Mouse (Mus musculus) MEL (cell line): ENCODE results near the gene Ccdc158. TPM values are rescaled to one million over a fixed set of nuclear protein-coding genes. Genes with fewer than 3 reads are reported as not detected.

Experiments
- DNase-seq: peaks from one replicate; pipeline ENCODE4 v3.0.0; 2011; ENCODE audit warnings: low read depth, low spot score
- H3K27ac ChIP-seq: 2 replicates; pipeline ENCODE4 v1.5.1; 2012; ENCODE audit warnings: low read depth, mild to moderate bottlenecking, control low read depth, low read length, moderate library complexity; ENCODE audit not compliant: control insufficient read depth
- H3K27me3 ChIP-seq, 2 experiments: fragments of 150-350 bp in 1 of 2; sonication (generic) in 1 of 2; 2 replicates each; pipeline ENCODE4 v1.6.1; 2012; ENCODE audit warnings: low read length in 2 of 2, mild to moderate bottlenecking in 2 of 2, improper control_type of control experiment in 1 of 2, moderate library complexity in 1 of 2; ENCODE audit not compliant: insufficient read depth in 2 of 2, control insufficient read depth in 1 of 2
- H3K36me3 ChIP-seq, 2 experiments: 2 replicates each; pipeline ENCODE4 v1.6.1; 2012 to 2014; ENCODE audit warnings: low read length in 2 of 2, improper control_type of control experiment in 1 of 2, inconsistent platforms in 1 of 2, mild to moderate bottlenecking in 1 of 2; ENCODE audit not compliant: insufficient read depth in 2 of 2, control insufficient read depth in 1 of 2
- H3K4me1 ChIP-seq, 2 experiments: fragments of 150-350 bp in 1 of 2; sonication (generic) in 1 of 2; 2 replicates each; pipeline ENCODE4 v1.6.1; 2012; ENCODE audit warnings: low read length in 2 of 2, improper control_type of control experiment in 1 of 2, mild to moderate bottlenecking in 1 of 2; ENCODE audit not compliant: insufficient read depth in 2 of 2, control insufficient read depth in 1 of 2
- H3K4me3 ChIP-seq, 2 experiments: fragments of 150-350 bp in 1 of 2; sonication (generic) in 1 of 2; 2 replicates each; pipeline ENCODE4 v1.5.1; 2012; ENCODE audit warnings: low read depth in 2 of 2, low read length in 2 of 2, mild to moderate bottlenecking in 2 of 2, moderate library complexity in 2 of 2, control low read depth in 1 of 2, improper control_type of control experiment in 1 of 2; ENCODE audit not compliant: control insufficient read depth in 1 of 2, insufficient read depth in 1 of 2
- H3K79me2 ChIP-seq: 2 replicates; pipeline ENCODE4 v1.6.1; 2012; ENCODE audit warnings: mild to moderate bottlenecking, low read length, moderate library complexity; ENCODE audit not compliant: control insufficient read depth, poor library complexity, insufficient read depth
- H3K9ac ChIP-seq: 2 replicates; pipeline ENCODE4 v1.6.1; 2012; ENCODE audit warnings: low read depth, mild to moderate bottlenecking, control low read depth, low read length, moderate library complexity; ENCODE audit not compliant: control insufficient read depth, poor library complexity, severe bottlenecking
- H3K9me3 ChIP-seq: fragments of 150-350 bp; sonication (generic); replicated peaks from 2 replicates; pipeline ENCODE4 v1.6.1; 2012; ENCODE audit warnings: mild to moderate bottlenecking, low read length, improper control_type of control experiment, moderate library complexity; ENCODE audit not compliant: insufficient read depth
- BHLHE40 ChIP-seq: IDR thresholded peaks from 2 replicates; pipeline ENCODE4 v1.6.1; 2012; ENCODE audit warnings: low read depth, mild to moderate bottlenecking, inconsistent platforms, low read length, improper control_type of control experiment, borderline replicate concordance
- CHD1 ChIP-seq: IDR thresholded peaks from 2 replicates; pipeline ENCODE4 v1.6.1; 2012; ENCODE audit warnings: low read depth, mild to moderate bottlenecking, inconsistent platforms, low read length, improper control_type of control experiment
- CTCF ChIP-seq, 3 experiments: IDR thresholded peaks in 2 of 3; conservative IDR thresholded peaks in 1 of 3; 2 replicates each; pipeline ENCODE4 v1.5.1; 2011 to 2012; ENCODE audit warnings: low read length in 3 of 3, low read depth in 2 of 3, mild to moderate bottlenecking in 2 of 3, improper control_type of control experiment in 1 of 3, inconsistent platforms in 1 of 3, mixed read lengths in 1 of 3, moderate library complexity in 1 of 3; ENCODE audit not compliant: control insufficient read depth in 1 of 3, insufficient read depth in 1 of 3, poor library complexity in 1 of 3, severe bottlenecking in 1 of 3
- ELF1 ChIP-seq: IDR thresholded peaks from 2 replicates; pipeline ENCODE4 v1.6.1; 2014; ENCODE audit warnings: low read depth, mild to moderate bottlenecking, inconsistent platforms, low read length, improper control_type of control experiment, moderate library complexity
- ETS1 ChIP-seq: IDR thresholded peaks from 2 replicates; pipeline ENCODE4 v1.6.1; 2012; ENCODE audit warnings: low read depth, mild to moderate bottlenecking, inconsistent platforms, low read length, improper control_type of control experiment, moderate library complexity
- GATA1 ChIP-seq: IDR thresholded peaks from 2 replicates; pipeline ENCODE4 v1.6.1; 2011; ENCODE audit warnings: low read depth, low read length, improper control_type of control experiment
- MAFK ChIP-seq: IDR thresholded peaks from 2 replicates; pipeline ENCODE4 v1.6.1; 2011; ENCODE audit warnings: low read depth, mild to moderate bottlenecking, low read length, improper control_type of control experiment, borderline replicate concordance
- MAZ ChIP-seq: IDR thresholded peaks from 2 replicates; pipeline ENCODE4 v1.6.1; 2012; ENCODE audit warnings: low read depth, mild to moderate bottlenecking, inconsistent platforms, low read length, improper control_type of control experiment
- MEF2A ChIP-seq: IDR thresholded peaks from 2 replicates; pipeline ENCODE4 v1.6.1; 2014; ENCODE audit warnings: low read depth, mild to moderate bottlenecking, inconsistent platforms, low read length, improper control_type of control experiment; ENCODE audit not compliant: poor library complexity, insufficient replicate concordance, severe bottlenecking; ENCODE audit errors: extremely low read depth
- MXI1 ChIP-seq: IDR thresholded peaks from 2 replicates; pipeline ENCODE4 v1.6.1; 2011; ENCODE audit warnings: mild to moderate bottlenecking, low read depth, low read length, improper control_type of control experiment
- MYB ChIP-seq: IDR thresholded peaks from 2 replicates; pipeline ENCODE4 v1.6.1; 2011; ENCODE audit warnings: mild to moderate bottlenecking, low read depth, low read length, improper control_type of control experiment
- MYC ChIP-seq: IDR thresholded peaks from 2 replicates; pipeline ENCODE4 v1.6.1; 2011; ENCODE audit warnings: low read depth, mild to moderate bottlenecking, low read length, improper control_type of control experiment, moderate library complexity
- POLR2A ChIP-seq, 2 experiments: IDR thresholded peaks; 2 replicates each; pipeline ENCODE4 v1.6.1; 2011 to 2012; ENCODE audit warnings: low read length in 2 of 2, mild to moderate bottlenecking in 2 of 2, control low read depth in 1 of 2, improper control_type of control experiment in 1 of 2, low read depth in 1 of 2, moderate library complexity in 1 of 2; ENCODE audit not compliant: control insufficient read depth in 1 of 2, insufficient read depth in 1 of 2, poor library complexity in 1 of 2
- RAD21 ChIP-seq: IDR thresholded peaks from 2 replicates; pipeline ENCODE4 v1.6.1; 2011; ENCODE audit warnings: mild to moderate bottlenecking, low read depth, low read length, improper control_type of control experiment
- RCOR1 ChIP-seq: IDR thresholded peaks from 2 replicates; pipeline ENCODE4 v1.6.1; 2012; ENCODE audit warnings: low read depth, mild to moderate bottlenecking, inconsistent platforms, low read length, improper control_type of control experiment
- SIN3A ChIP-seq: IDR thresholded peaks from 2 replicates; pipeline ENCODE4 v1.6.1; 2012; ENCODE audit warnings: low read length, improper control_type of control experiment, inconsistent platforms
- SMC3 ChIP-seq: IDR thresholded peaks from 2 replicates; pipeline ENCODE4 v1.6.1; 2011; ENCODE audit warnings: low read depth, low read length, improper control_type of control experiment
- TBP ChIP-seq: IDR thresholded peaks from 2 replicates; pipeline ENCODE4 v1.8.0; 2011; ENCODE audit warnings: low read depth, low read length, improper control_type of control experiment
- TCF12 ChIP-seq: IDR thresholded peaks from 2 replicates; pipeline ENCODE4 v1.6.1; 2014; ENCODE audit warnings: low read depth, mild to moderate bottlenecking, inconsistent platforms, low read length, improper control_type of control experiment, moderate library complexity
- USF1 ChIP-seq: IDR thresholded peaks from 2 replicates; pipeline ENCODE4 v1.6.1; 2014; ENCODE audit warnings: low read depth, mild to moderate bottlenecking, inconsistent platforms, low read length, improper control_type of control experiment, moderate library complexity
- USF2 ChIP-seq, 2 experiments: IDR thresholded peaks; 2 replicates each; pipeline ENCODE4 v1.6.1; 2011 to 2012; ENCODE audit warnings: improper control_type of control experiment in 2 of 2, low read length in 2 of 2, borderline replicate concordance in 1 of 2, inconsistent platforms in 1 of 2, low read depth in 1 of 2, mild to moderate bottlenecking in 1 of 2; ENCODE audit not compliant: insufficient read depth in 1 of 2
- ZMIZ1 ChIP-seq: IDR thresholded peaks from 2 replicates; pipeline ENCODE4 v1.6.1; 2012; ENCODE audit warnings: low read depth, mild to moderate bottlenecking, inconsistent platforms, low read length, improper control_type of control experiment, moderate library complexity
- ZNF384 ChIP-seq: IDR thresholded peaks from 2 replicates; pipeline ENCODE4 v1.6.1; 2012; ENCODE audit warnings: low read depth, mild to moderate bottlenecking, inconsistent platforms, low read length, improper control_type of control experiment
- polyA plus RNA-seq, 2 experiments: library from polyadenylated mRNA; stranded (reverse) in 1 of 2; unstranded in 1 of 2; fragments of >175 nt in 1 of 2; fragments of >200 nt in 1 of 2; gene quantifications; 2 replicates each; pipeline versions ENCODE4 v1.2.1 to v1.2.4; 2012; ENCODE audit warnings: low replicate concordance in 2 of 2, low read depth in 1 of 2; ENCODE audit not compliant: insufficient read length in 2 of 2, insufficient read depth in 1 of 2, missing spikeins in 1 of 2
- total RNA-seq: library from RNA; depleted of rRNA; stranded (reverse); fragments of 300-350 nt; gene quantifications from 2 replicates; pipeline ENCODE4 v1.2.3, GENCODE M21; 2012

Ccdc158 gene
- total and polyA plus RNA-seq, 3 experiments, result 0.28 TPM; not detected in 2

- Histone ChIP-seq H3K4me3 (no peak overlapping the region), H3K27ac (no peak overlapping the region), H3K9me3 (no peaks in the 10 kb centered on the region), H3K27me3 (no peaks in the 10 kb centered on the region), H3K36me3 (no peaks in the 10 kb centered on the region), H3K79me2 (no peaks in the 10 kb centered on the region), H3K4me1 (no peaks in the 10 kb centered on the region), H3K9ac (no peak overlapping the region)
- TF ChIP-seq MYC (no peak), ZNF384 (no peak), POLR2A (IDR thresholded peaks at IDR 0.05; ENCODE audit: control insufficient read depth in 1 of 2, insufficient read depth in 1 of 2, low read depth in 1 of 2, low read length in 2 of 2, poor library complexity in 1 of 2) (no peak), ZMIZ1 (no peak), TCF12 (no peak), USF2 (IDR thresholded peaks at IDR 0.05; ENCODE audit: borderline replicate concordance in 1 of 2, insufficient read depth in 1 of 2, low read depth in 1 of 2, low read length in 2 of 2) (no peak), MEF2A (no peak), MAZ (no peak), RAD21 (no peak)
- no peak for DNase-seq
These were observed 42.7 kb upstream of the Ccdc158 start for GRCm38 (mm10) chr5:92717666-92718360.

GRCm38 (mm10) chr5:92715890-92716289, 40.8 kb upstream of the Ccdc158 start:
- DNase-seq, result no peak
- TF ChIP-seq ZNF384 (no peak), TBP (no peak), SMC3 (no peak), RAD21 (no peak), USF1 (no peak)
- Histone ChIP-seq H3K27me3 (no peaks in the 10 kb centered on the region), H3K27ac (no peak overlapping the region), H3K9me3 (no peaks in the 10 kb centered on the region), H3K4me3 (no peak overlapping the region), H3K9ac (no peak overlapping the region), H3K36me3 (no peaks in the 10 kb centered on the region), H3K4me1 (no peaks in the 10 kb centered on the region), H3K79me2 (no peaks in the 10 kb centered on the region)

GRCm38 (mm10) chr5:92715319-92715718, 40.2 kb upstream of the Ccdc158 start:
- Histone ChIP-seq H3K36me3 (no peaks in the 10 kb centered on the region), H3K4me3 (no peak overlapping the region), H3K9ac (no peak overlapping the region), H3K27ac (no peak overlapping the region), H3K9me3 (no peaks in the 10 kb centered on the region), H3K27me3 (no peaks in the 10 kb centered on the region), H3K4me1 (no peaks in the 10 kb centered on the region), H3K79me2 (no peaks in the 10 kb centered on the region)
- TF ChIP-seq USF2 (IDR thresholded peaks at IDR 0.05; ENCODE audit: borderline replicate concordance in 1 of 2, insufficient read depth in 1 of 2, low read depth in 1 of 2, low read length in 2 of 2) (no peak), RCOR1 (no peak), CTCF (IDR thresholded peaks at IDR 0.05 in 2 of 3, conservative IDR thresholded peaks at IDR 0.05 in 1 of 3; ENCODE audit: control insufficient read depth in 1 of 3, insufficient read depth in 1 of 3, low read depth in 2 of 3, low read length in 3 of 3, poor library complexity in 1 of 3, severe bottlenecking in 1 of 3) (no peak), TBP (no peak), POLR2A (IDR thresholded peaks at IDR 0.05; ENCODE audit: control insufficient read depth in 1 of 2, insufficient read depth in 1 of 2, low read depth in 1 of 2, low read length in 2 of 2, poor library complexity in 1 of 2) (no peak), ZMIZ1 (no peak), MYB (no peak), MEF2A (no peak), ETS1 (no peak), MAFK (no peak), ELF1 (no peak), CHD1 (no peak), MXI1 (no peak), ZNF384 (no peak), GATA1 (no peak), SIN3A (no peak), BHLHE40 (no peak)
- DNase-seq, result no peak
